Mouse (Mus musculus) kidney, embryonic 15.5 days (tissue): ENCODE data around the gene Mmp11. TPM values are rescaled to one million over a fixed set of nuclear protein-coding genes. Genes with fewer than 3 reads are reported as not detected.
"Not testable (repeated sequence)": the region's sequence is repeated elsewhere in the genome, so short reads cannot be mapped to it uniquely, and the experiment has no call there.

Source experiments
- ATAC-seq: fragments of 200-750 bp; cut with Nextera tagmentation; replicated peaks from 2 replicates; pipeline ENCODE4 v1.8.0; 2017; ENCODE audit warnings: moderate TSS enrichment; ENCODE audit not compliant: low FRiP score
- H3K27ac ChIP-seq: fragments of 300-500 bp; sonication (generic); 2 replicates; pipeline ENCODE4 v1.5.1; 2015; ENCODE audit warnings: mild to moderate bottlenecking, inconsistent platforms
- H3K27me3 ChIP-seq: fragments of 300-500 bp; sonication (generic); 2 replicates; pipeline ENCODE4 v1.6.1; 2015; ENCODE audit warnings: inconsistent platforms
- H3K36me3 ChIP-seq: fragments of 300-500 bp; sonication (generic); 2 replicates; pipeline ENCODE4 v1.6.1; 2015; ENCODE audit warnings: inconsistent platforms
- H3K4me1 ChIP-seq: fragments of 300-500 bp; sonication (generic); 2 replicates; pipeline ENCODE4 v1.6.1; 2015; ENCODE audit warnings: inconsistent platforms
- H3K4me2 ChIP-seq: fragments of 300-500 bp; sonication (generic); 2 replicates; pipeline ENCODE4 v1.6.1; 2015; ENCODE audit warnings: moderate library complexity, mild to moderate bottlenecking, inconsistent platforms
- H3K4me3 ChIP-seq: fragments of 300-500 bp; sonication (generic); replicated peaks from 2 replicates; pipeline ENCODE4 v1.5.1; 2015; ENCODE audit warnings: mild to moderate bottlenecking, inconsistent platforms
- H3K9ac ChIP-seq: fragments of 300-500 bp; sonication (generic); 2 replicates; pipeline ENCODE4 v1.6.1; 2015; ENCODE audit warnings: mild to moderate bottlenecking, inconsistent platforms
- H3K9me3 ChIP-seq: fragments of 300-500 bp; sonication (generic); replicated peaks from 2 replicates; pipeline ENCODE4 v1.6.1; 2016; ENCODE audit warnings: inconsistent platforms
- WGBS: fragments of 180-500 bp; shearing (Covaris S2); methylation state at CpG from one replicate; pipeline ENCODE4 v1.1.7; 2015; ENCODE audit warnings: mixed read lengths; 5-methylcytosine and 5-hydroxymethylcytosine counted together
- polyA plus RNA-seq: library from polyadenylated mRNA; unstranded; fragments of >200 nt; fragmentation: Nextera tagmentation; extraction: Ambion mirVana; gene quantifications from 2 replicates; pipeline ENCODE4 v1.2.1, GENCODE M21; 2015

Gene Mmp11
- polyA plus RNA-seq, 1 experiment from 2014 or later, result 57.3 TPM

DNA sequence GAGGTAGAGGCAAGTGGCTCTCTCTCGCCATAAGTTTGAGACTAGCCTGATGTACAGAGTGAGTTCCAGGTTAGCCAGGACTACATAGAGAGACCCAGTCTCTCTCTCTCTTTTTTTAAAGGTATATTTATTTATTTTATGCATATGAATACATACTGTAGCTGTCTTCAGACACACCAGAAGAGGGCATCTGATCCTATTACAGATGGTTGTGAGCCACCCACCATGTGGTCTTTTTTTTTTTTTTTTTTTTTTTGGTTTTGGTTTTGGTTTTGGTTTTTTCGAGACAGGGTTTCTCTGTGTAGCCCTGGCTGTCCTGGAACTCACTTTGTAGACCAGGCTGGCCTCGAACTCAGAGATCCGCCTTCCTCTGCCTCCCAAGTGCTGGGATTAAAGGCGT is 48.8 kb downstream of the Mmp11 start:
- 91% methylated on average over 5 of the region's 5 CpGs for WGBS
- not testable (repeated sequence) for H3K36me3 ChIP-seq, H3K27ac ChIP-seq, H3K9me3 ChIP-seq, H3K4me3 ChIP-seq, H3K9ac ChIP-seq, H3K4me2 ChIP-seq, H3K27me3 ChIP-seq, ATAC-seq
- peaks cover 28% of the 10 kb centered on the region for H3K4me1 ChIP-seq

GRCm38 (mm10) chr10:75884742-75885141 is 51.6 kb downstream of the Mmp11 start:
- 93% methylated on average over 8 of the region's 8 CpGs for WGBS
- no peak for ATAC-seq
- H3K9me3 ChIP-seq, result no peaks in the 10 kb centered on the region

DNA sequence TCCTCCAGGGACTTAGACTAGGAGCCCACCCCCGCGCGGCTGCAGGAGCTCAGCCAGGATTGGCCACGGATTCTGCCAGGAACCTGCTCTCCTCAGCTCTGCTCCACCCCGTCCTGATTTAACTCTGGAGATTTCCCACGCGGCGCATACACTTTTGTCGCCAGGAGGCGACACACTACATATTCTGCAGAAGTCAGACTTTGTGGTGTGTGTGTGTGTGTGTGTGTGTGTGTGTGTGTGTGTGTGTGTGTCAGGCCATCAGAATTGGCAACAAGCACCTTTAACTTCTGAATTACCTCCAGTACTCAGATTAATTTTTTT is 53.1 kb downstream of the Mmp11 start:
- Histone ChIP-seq H3K9me3 (no peaks in the 10 kb centered on the region), H3K4me3 (peak overlapping the region; percentile 15; the same call in 1 of the 2 replicates)

More at GRCm38 (mm10) chr10:75884742-75885141, 51.6 kb downstream of the Mmp11 start:
- Histone ChIP-seq H3K4me1 (peaks cover 30% of the 10 kb centered on the region), H3K27me3 (no peaks in the 10 kb centered on the region), H3K4me3 (no peak overlapping the region), H3K4me2 (no peak overlapping the region), H3K9ac (no peak overlapping the region), H3K27ac (no peak overlapping the region), H3K36me3 (no peaks in the 10 kb centered on the region)

GRCm38 (mm10) chr10:75882433-75883231 is 53.7 kb downstream of the Mmp11 start:
- H3K9ac ChIP-seq, result 0 out of 2 replicates have a peak overlapping the region, but pooled peaks have one; percentile 10
- peak; percentile 49 for ATAC-seq

More for the DNA sequence above, 53.1 kb downstream of the Mmp11 start:
- Histone ChIP-seq H3K27ac (peak overlapping the region; percentile 81), H3K36me3 (no peaks in the 10 kb centered on the region), H3K4me1 (peaks cover 20% of the 10 kb centered on the region), H3K27me3 (no peaks in the 10 kb centered on the region), H3K4me2 (peak overlapping the region; percentile 51), H3K9ac (0 out of 2 replicates have a peak overlapping the region, but pooled peaks have one; percentile 10)
- 2% methylated on average over 10 of the region's 10 CpGs for WGBS
- peak; percentile 80 for ATAC-seq

GRCm38 (mm10) chr10:75881578-75882432 is 54.5 kb downstream of the Mmp11 start:
- peak; percentile 57 for ATAC-seq

More at GRCm38 (mm10) chr10:75882433-75883231, 53.7 kb downstream of the Mmp11 start:
- H3K4me2 ChIP-seq, result peak overlapping the region; percentile 51
- H3K27ac ChIP-seq, result peak overlapping the region; percentile 81
- H3K4me1 ChIP-seq, result peaks cover 20% of the 10 kb centered on the region
- no peaks in the 10 kb centered on the region for H3K36me3 ChIP-seq
- no peaks in the 10 kb centered on the region for H3K9me3 ChIP-seq
- H3K27me3 ChIP-seq, result no peaks in the 10 kb centered on the region
- peak overlapping the region; percentile 17; the same call in 1 of the 2 replicates for H3K4me3 ChIP-seq
- WGBS, result 9% methylated on average over 15 of the region's 15 CpGs

GRCm38 (mm10) chr10:75880771-75881577 is 55.3 kb downstream of the Mmp11 start:
- 61% methylated on average over 6 of the region's 6 CpGs for WGBS
- no peak for ATAC-seq
- Histone ChIP-seq H3K4me1 (peaks cover 20% of the 10 kb centered on the region), H3K4me3 (no peak overlapping the region), H3K36me3 (no peaks in the 10 kb centered on the region), H3K27me3 (no peaks in the 10 kb centered on the region), H3K4me2 (no peak overlapping the region), H3K9ac (no peak overlapping the region), H3K9me3 (no peaks in the 10 kb centered on the region), H3K27ac (peak overlapping the region; percentile 72; the same call in 1 of the 2 replicates)

More at GRCm38 (mm10) chr10:75881578-75882432, 54.5 kb downstream of the Mmp11 start:
- no peak overlapping the region for H3K9ac ChIP-seq
- peaks cover 20% of the 10 kb centered on the region for H3K4me1 ChIP-seq
- peak overlapping the region; percentile 72 for H3K27ac ChIP-seq
- H3K36me3 ChIP-seq, result no peaks in the 10 kb centered on the region
- peak overlapping the region; percentile 51 for H3K4me2 ChIP-seq
- no peaks in the 10 kb centered on the region for H3K27me3 ChIP-seq
- H3K9me3 ChIP-seq, result no peaks in the 10 kb centered on the region
- WGBS, result 20% methylated on average over 20 of the region's 20 CpGs
- 0 out of 2 replicates have a peak overlapping the region, but pooled peaks have one; percentile 17 for H3K4me3 ChIP-seq

GRCm38 (mm10) chr10:75880351-75880750 is 55.9 kb downstream of the Mmp11 start:
- Histone ChIP-seq H3K27ac (no peak overlapping the region), H3K9ac (no peak overlapping the region), H3K4me1 (peaks cover 20% of the 10 kb centered on the region), H3K9me3 (no peaks in the 10 kb centered on the region), H3K27me3 (no peaks in the 10 kb centered on the region), H3K36me3 (no peaks in the 10 kb centered on the region), H3K4me2 (no peak overlapping the region), H3K4me3 (no peak overlapping the region)
- no peak for ATAC-seq
- 91% methylated on average over 10 of the region's 10 CpGs for WGBS

GRCm38 (mm10) chr10:75878836-75879235 is 57.5 kb downstream of the Mmp11 start:
- H3K4me2 ChIP-seq, result no peak overlapping the region
- H3K9ac ChIP-seq, result no peak overlapping the region
- no peaks in the 10 kb centered on the region for H3K9me3 ChIP-seq
- H3K4me1 ChIP-seq, result peaks cover 20% of the 10 kb centered on the region
- ATAC-seq, result no peak
- H3K36me3 ChIP-seq, result no peaks in the 10 kb centered on the region
- no peak overlapping the region for H3K27ac ChIP-seq
- no peaks in the 10 kb centered on the region for H3K27me3 ChIP-seq
- no peak overlapping the region for H3K4me3 ChIP-seq
- WGBS, result 91% methylated on average over 3 of the region's 3 CpGs

DNA sequence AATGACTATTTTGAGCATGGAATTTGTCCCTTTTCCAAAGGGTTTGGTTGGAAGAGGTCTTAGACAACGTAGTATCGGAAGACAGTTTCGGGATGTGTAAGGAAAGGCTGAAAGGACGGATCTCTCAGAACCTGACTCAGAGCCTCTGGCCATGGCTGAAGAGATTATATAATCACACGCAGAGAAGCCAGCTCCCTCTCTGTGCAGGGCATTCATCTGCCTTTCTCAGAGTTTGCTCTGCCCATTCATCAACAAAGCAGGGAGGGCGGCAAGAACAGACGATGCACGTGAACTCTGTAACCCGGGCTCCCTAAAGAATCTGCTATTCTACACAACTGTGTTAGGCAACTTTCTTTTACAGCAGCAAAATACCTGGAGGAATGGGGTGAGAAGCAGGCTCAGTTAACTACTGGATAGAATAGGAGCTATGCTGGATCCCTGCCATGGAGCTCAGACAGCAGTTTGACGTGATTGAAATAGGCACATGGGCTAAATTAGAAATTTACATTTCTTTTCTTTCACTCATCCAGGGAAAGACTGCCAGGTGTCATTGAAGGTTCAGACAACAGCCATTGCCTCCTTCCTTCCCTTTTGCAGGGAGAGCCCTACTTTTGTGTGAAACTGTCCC is 62.6 kb downstream of the Mmp11 start:
- Histone ChIP-seq H3K27me3 (no peaks in the 10 kb centered on the region), H3K4me2 (peak overlapping the region; percentile 74), H3K36me3 (no peaks in the 10 kb centered on the region), H3K27ac (peak overlapping the region; percentile 68; the same call in 1 of the 2 replicates), H3K4me1 (peaks cover 10% of the 10 kb centered on the region), H3K9ac (peak overlapping the region; percentile 42; the same call in 1 of the 2 replicates), H3K4me3 (no peak overlapping the region), H3K9me3 (no peaks in the 10 kb centered on the region)
- WGBS, result 41% methylated on average over 10 of the region's 10 CpGs
- ATAC-seq, result no peak
